Mouse (Mus musculus) neural tube, embryonic 12.5 days (tissue): ENCODE results near the gene Nemp1. TPM values are rescaled to one million over a fixed set of nuclear protein-coding genes. Genes with fewer than 3 reads are reported as not detected.
A peak's percentile ranks its signal among the peaks of the same experiment; 100 is the strongest.

ENCODE experiments used
- ATAC-seq: fragments of 200-750 bp; cut with Nextera tagmentation; 2 replicates; pipeline ENCODE4 v1.8.0; 2017; ENCODE audit warnings: low read depth, mild to moderate bottlenecking, moderate TSS enrichment, moderate library complexity; ENCODE audit not compliant: low FRiP score
- H3K27ac ChIP-seq: fragments of 300-500 bp; sonication (generic); 2 replicates; pipeline ENCODE4 v1.5.1; 2016
- H3K27me3 ChIP-seq: fragments of 300-500 bp; sonication (generic); replicated peaks from 2 replicates; pipeline ENCODE4 v1.6.1; 2016; ENCODE audit warnings: mild to moderate bottlenecking
- H3K36me3 ChIP-seq: fragments of 300-500 bp; sonication (generic); 2 replicates; pipeline ENCODE4 v1.6.1; 2016; ENCODE audit warnings: mild to moderate bottlenecking
- H3K4me1 ChIP-seq: fragments of 300-500 bp; sonication (generic); 2 replicates; pipeline ENCODE4 v1.6.1; 2016
- H3K4me2 ChIP-seq: fragments of 300-500 bp; sonication (generic); replicated peaks from 2 replicates; pipeline ENCODE4 v1.6.1; 2016; ENCODE audit warnings: mild to moderate bottlenecking
- H3K4me3 ChIP-seq: fragments of 300-500 bp; sonication (generic); 2 replicates; pipeline ENCODE4 v1.5.1; 2016
- H3K9ac ChIP-seq: fragments of 300-500 bp; sonication (generic); 2 replicates; pipeline ENCODE4 v1.6.1; 2016; ENCODE audit warnings: mild to moderate bottlenecking
- H3K9me3 ChIP-seq: fragments of 300-500 bp; sonication (generic); 2 replicates; pipeline ENCODE4 v1.6.1; 2016; ENCODE audit warnings: mild to moderate bottlenecking
- WGBS: fragments of 180-500 bp; shearing (Covaris S2); methylation state at CpG from one replicate; pipeline ENCODE4 v1.1.7; 2016; 5-methylcytosine and 5-hydroxymethylcytosine counted together
- polyA plus RNA-seq: library from polyadenylated mRNA; unstranded; fragments of >200 nt; fragmentation: Nextera tagmentation; extraction: Ambion mirVana; gene quantifications from 2 replicates; pipeline ENCODE4 v1.2.1, GENCODE M21; 2016

Gene Nemp1
- polyA plus RNA-seq, 1 experiment from 2014 or later: 8.0 TPM

- Histone ChIP-seq H3K27ac (no peak overlapping the region; the same call in 1 of the 2 replicates), H3K4me1 (peaks cover 14% of the 10 kb centered on the region), H3K27me3 (no peaks in the 10 kb centered on the region), H3K36me3 (peaks cover 20% of the 10 kb centered on the region), H3K9ac (no peak overlapping the region), H3K4me3 (no peak overlapping the region), H3K4me2 (no peak overlapping the region), H3K9me3 (no peaks in the 10 kb centered on the region)
- ATAC-seq: no peak
- WGBS: 52% methylated on average over 13 of the region's 13 CpGs
Measured at GRCm38 (mm10) chr10:127738151-127738882, 71.6 kb downstream of the Nemp1 start.

GRCm38 (mm10) chr10:127739083-127739660 lies 72.5 kb downstream of the Nemp1 start, which contains the start of gene Zbtb39:
TSS of gene Zbtb39 (plus strand) at chr10:127739538.
- Histone ChIP-seq H3K27ac (peak within 1 kb of the TSS; percentile 50; the same call in 1 of the 2 replicates), H3K4me2 (peak within 1 kb of the TSS; percentile 84), H3K9me3 (no peaks in the 10 kb centered on the region), H3K4me1 (peaks cover 14% of the 10 kb centered on the region), H3K4me3 (peak within 1 kb of the TSS; percentile 99), H3K27me3 (no peaks in the 10 kb centered on the region), H3K9ac (peak within 1 kb of the TSS; percentile 96), H3K36me3 (peaks cover 29% of the 10 kb centered on the region)
- 2% methylated on average over 37 of the region's 61 CpGs for WGBS
- ATAC-seq: peak; percentile 84

GRCm38 (mm10) chr10:127739661-127740161 lies 73.0 kb downstream of the Nemp1 start:
- Histone ChIP-seq H3K27ac (peak overlapping the region; percentile 50; the same call in 1 of the 2 replicates), H3K4me1 (peaks cover 14% of the 10 kb centered on the region), H3K4me2 (peak overlapping the region; percentile 84), H3K9ac (peak overlapping the region; percentile 96), H3K27me3 (no peaks in the 10 kb centered on the region), H3K36me3 (peaks cover 34% of the 10 kb centered on the region), H3K9me3 (no peaks in the 10 kb centered on the region), H3K4me3 (peak overlapping the region; percentile 99)
- ATAC-seq: peak; percentile 73
- WGBS: under 1% methylated on average over 49 of the region's 55 CpGs

GRCm38 (mm10) chr10:127744661-127745060 lies 78.0 kb downstream of the Nemp1 start:
- WGBS: 68% methylated on average over 5 of the region's 5 CpGs
- Histone ChIP-seq H3K4me1 (peaks cover 32% of the 10 kb centered on the region), H3K4me3 (no peak overlapping the region), H3K9ac (no peak overlapping the region), H3K27ac (no peak overlapping the region), H3K9me3 (no peaks in the 10 kb centered on the region), H3K27me3 (no peaks in the 10 kb centered on the region), H3K36me3 (peaks cover 72% of the 10 kb centered on the region), H3K4me2 (no peak overlapping the region)
- no peak for ATAC-seq

- Histone ChIP-seq H3K9ac (no peak overlapping the region), H3K9me3 (no peaks in the 10 kb centered on the region), H3K4me3 (no peak overlapping the region), H3K4me2 (no peak overlapping the region), H3K27me3 (no peaks in the 10 kb centered on the region), H3K27ac (no peak overlapping the region), H3K36me3 (peaks cover 72% of the 10 kb centered on the region), H3K4me1 (peaks cover 30% of the 10 kb centered on the region)
- no peak for ATAC-seq
- 84% methylated on average over 5 of the region's 5 CpGs for WGBS
Measured at GRCm38 (mm10) chr10:127745886-127746285, 79.2 kb downstream of the Nemp1 start.

- peaks cover 62% of the 10 kb centered on the region for H3K36me3 ChIP-seq
- no peak overlapping the region for H3K27ac ChIP-seq
- H3K9me3 ChIP-seq: no peaks in the 10 kb centered on the region
- WGBS: 91% methylated on average over 8 of the region's 8 CpGs
- H3K9ac ChIP-seq: no peak overlapping the region
- peaks cover 26% of the 10 kb centered on the region for H3K4me1 ChIP-seq
- no peak overlapping the region for H3K4me3 ChIP-seq
- no peak for ATAC-seq
- no peaks in the 10 kb centered on the region for H3K27me3 ChIP-seq
- H3K4me2 ChIP-seq: no peak overlapping the region
Measured at GRCm38 (mm10) chr10:127747254-127747653, 80.6 kb downstream of the Nemp1 start.

- ATAC-seq: no peak
- H3K9me3 ChIP-seq: no peaks in the 10 kb centered on the region
- WGBS: 5% methylated on average over 8 of the region's 8 CpGs
- peak overlapping the region; percentile 37 for H3K4me2 ChIP-seq
- no peak overlapping the region for H3K27ac ChIP-seq
- peaks cover 44% of the 10 kb centered on the region for H3K36me3 ChIP-seq
- H3K4me3 ChIP-seq: no peak overlapping the region
- peaks cover 26% of the 10 kb centered on the region for H3K4me1 ChIP-seq
- no peak overlapping the region for H3K9ac ChIP-seq
- H3K27me3 ChIP-seq: no peaks in the 10 kb centered on the region
Measured at GRCm38 (mm10) chr10:127748847-127749612, 82.3 kb downstream of the Nemp1 start.

- Histone ChIP-seq H3K4me2 (peak overlapping the region; percentile 37), H3K4me3 (no peak overlapping the region), H3K9ac (no peak overlapping the region), H3K27ac (no peak overlapping the region), H3K36me3 (peaks cover 33% of the 10 kb centered on the region), H3K9me3 (no peaks in the 10 kb centered on the region), H3K27me3 (no peaks in the 10 kb centered on the region), H3K4me1 (peaks cover 26% of the 10 kb centered on the region)
- ATAC-seq: no peak
- 50% methylated on average over 24 of the region's 24 CpGs for WGBS
Measured at GRCm38 (mm10) chr10:127750136-127750777, 83.6 kb downstream of the Nemp1 start.

Other genes with a start within 250 kb of the Nemp1 start
- 4.3 and 5.8 TPM in 2 replicates for gene Stac3, start 165.2 kb upstream of the Nemp1 start, polyA plus RNA-seq
- 7.3 and 7.6 TPM in 2 replicates for gene Ndufa4l2, start 151.9 kb upstream of the Nemp1 start, polyA plus RNA-seq
- 74.2 and 76.9 TPM in 2 replicates for gene Shmt2, start 144.5 kb upstream of the Nemp1 start, polyA plus RNA-seq
- gene Nxph4, start 132.3 kb upstream of the Nemp1 start, polyA plus RNA-seq: 112 and 125 TPM in 2 replicates
- gene Lrp1, start 45.8 kb upstream of the Nemp1 start, polyA plus RNA-seq: 85.7 and 96.0 TPM in 2 replicates
- 7.2 and 7.5 TPM in 2 replicates for gene Stat6, start 23.9 kb upstream of the Nemp1 start, polyA plus RNA-seq
- gene Nab2, start 1.7 kb downstream of the Nemp1 start, polyA plus RNA-seq: 5.6 and 6.9 TPM in 2 replicates
- gene Myo1a, start 38.3 kb downstream of the Nemp1 start, polyA plus RNA-seq: 0.29 and 0.58 TPM in 2 replicates
- gene Tac2, start 57.6 kb downstream of the Nemp1 start, polyA plus RNA-seq: 0.91 TPM in 1 of 2 replicates, not detected in the other
- 4.9 and 5.5 TPM in 2 replicates for gene Zbtb39, start 72.6 kb downstream of the Nemp1 start, polyA plus RNA-seq
- 0.28 and 0.41 TPM in 2 replicates for gene Gpr182, start 84.8 kb downstream of the Nemp1 start, polyA plus RNA-seq
- gene Rdh1, start 92.8 kb downstream of the Nemp1 start, polyA plus RNA-seq: 0.05 and 0.09 TPM in 2 replicates
- gene Rdh16f1, start 92.9 kb downstream of the Nemp1 start, polyA plus RNA-seq: not detected in 2 replicates
- gene Rdh9, start 109.5 kb downstream of the Nemp1 start, polyA plus RNA-seq: 0.09 and 0.10 TPM in 2 replicates
- not detected in 2 replicates for gene Rdh16, start 134.3 kb downstream of the Nemp1 start, polyA plus RNA-seq
- not detected in 2 replicates for gene Rdh19, start 183.0 kb downstream of the Nemp1 start, polyA plus RNA-seq
- not detected in 2 replicates for gene Rdh16f2, start 199.6 kb downstream of the Nemp1 start, polyA plus RNA-seq
- not detected in 2 replicates for gene Rdh7, start 221.9 kb downstream of the Nemp1 start, polyA plus RNA-seq
- not detected in 2 replicates for gene Sdr9c7, start 231.6 kb downstream of the Nemp1 start, polyA plus RNA-seq